Mouse (Mus musculus): ENCODE measurements at regions not wholly inside any gene's neighbourhood (a gene's known extent, or its start where the extent isn't known, plus 50 kb on each side); places are given as distances from the start of the nearest gene placed in this dataset.
"Not testable (repeated sequence)": the region's sequence is repeated elsewhere in the genome, so short reads cannot be mapped to it uniquely, and the experiment has no call there.

DNA sequence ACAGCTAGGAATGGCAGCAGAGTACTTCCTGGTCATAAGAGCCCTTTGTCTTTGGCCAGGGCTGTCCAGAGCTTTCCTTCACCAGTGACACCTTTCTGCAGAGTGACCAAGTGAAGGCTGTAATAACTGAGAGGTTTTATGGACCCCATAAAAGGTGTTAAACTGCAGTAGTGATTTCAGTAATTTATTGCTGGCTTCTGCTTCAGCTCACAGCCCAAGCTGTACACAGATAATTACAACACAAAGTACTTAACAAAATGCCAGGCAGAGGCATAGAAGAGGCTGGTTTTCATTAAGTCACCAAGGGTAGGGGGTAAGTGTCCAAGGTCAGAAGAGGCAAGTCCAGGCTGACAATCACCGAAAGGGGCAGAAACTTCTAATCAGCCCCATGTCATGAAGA lies 83.8 kb downstream of the Eif4e start:
- DNase-seq, result no peak

DNA sequence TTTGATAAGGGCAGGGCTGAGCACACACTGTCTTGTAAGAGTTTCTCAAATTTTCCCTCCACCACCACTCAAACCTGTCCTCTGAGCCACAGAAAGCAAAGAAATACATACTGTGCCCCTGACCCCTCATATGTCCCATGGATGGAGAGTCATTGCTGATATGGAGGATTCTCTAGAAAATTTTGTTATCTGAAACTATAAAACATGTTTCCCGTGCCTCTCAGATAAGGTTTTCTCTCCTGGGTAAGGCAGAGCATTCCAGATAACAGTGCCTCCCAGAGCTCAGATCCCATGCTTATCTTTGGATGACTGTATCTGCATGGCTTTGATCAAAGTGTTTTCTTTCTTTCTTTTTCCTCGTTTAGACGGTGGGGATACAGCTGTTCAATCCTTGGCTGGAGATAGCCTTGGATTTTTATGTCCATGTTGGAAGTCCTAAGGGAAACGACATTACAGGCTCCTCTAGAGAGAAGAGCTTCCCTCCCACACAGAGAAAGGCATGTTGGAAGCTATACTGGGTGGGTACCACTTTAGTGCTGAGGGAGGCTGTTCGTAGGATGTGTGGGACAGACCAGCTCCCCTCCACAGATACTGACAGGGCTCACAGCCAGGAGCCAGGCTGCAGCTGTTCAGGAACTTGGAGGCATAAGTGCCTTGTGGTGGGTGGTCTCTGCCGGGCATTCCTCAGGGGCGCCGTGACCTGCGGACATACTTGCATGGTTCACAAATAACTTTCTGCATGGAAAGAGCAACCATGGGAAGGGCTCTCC lies 87.1 kb downstream of the Eif4e start:
- no peak for DNase-seq

DNA sequence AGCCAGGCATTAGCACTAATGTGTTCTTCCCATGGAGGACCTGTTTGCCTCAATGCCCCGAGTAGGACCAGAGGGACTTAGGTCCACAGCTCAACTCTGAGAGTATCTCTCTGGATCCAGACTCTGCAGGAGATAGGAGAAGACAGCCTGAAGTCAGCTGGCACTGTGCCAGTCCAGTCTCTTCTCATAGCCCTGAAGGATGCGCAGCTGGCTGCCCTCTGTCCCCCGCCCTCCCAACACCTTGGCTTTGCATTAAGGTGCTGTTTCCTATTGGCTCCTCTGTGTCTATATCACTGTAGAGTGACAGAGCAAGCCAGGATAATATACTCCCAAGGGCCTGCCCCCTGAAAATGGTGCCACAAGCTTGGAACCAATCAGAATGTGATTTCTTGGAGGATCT lies 87.7 kb downstream of the Eif4e start:
- peak; percentile 13 for DNase-seq

DNA sequence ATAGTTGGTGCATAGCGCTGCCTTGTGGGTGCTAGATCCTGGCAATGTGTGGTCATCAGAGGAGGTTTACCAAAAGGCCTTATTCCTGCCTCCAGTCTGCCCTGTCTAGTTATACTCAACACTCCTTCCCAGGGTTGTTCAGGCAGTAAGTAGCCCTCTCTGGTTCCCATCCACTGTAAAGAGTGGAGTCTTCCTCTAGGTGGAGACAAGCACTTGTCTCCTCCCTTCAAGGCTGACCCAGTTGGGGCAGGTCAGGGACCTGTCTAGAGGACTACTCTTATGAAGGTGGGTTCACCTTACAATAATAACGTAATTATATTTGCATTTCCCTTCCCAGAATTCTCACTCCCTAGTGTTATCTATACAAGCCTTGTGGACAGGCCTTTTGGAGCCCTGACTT lies 88.9 kb downstream of the Eif4e start:
- no peak for DNase-seq

DNA sequence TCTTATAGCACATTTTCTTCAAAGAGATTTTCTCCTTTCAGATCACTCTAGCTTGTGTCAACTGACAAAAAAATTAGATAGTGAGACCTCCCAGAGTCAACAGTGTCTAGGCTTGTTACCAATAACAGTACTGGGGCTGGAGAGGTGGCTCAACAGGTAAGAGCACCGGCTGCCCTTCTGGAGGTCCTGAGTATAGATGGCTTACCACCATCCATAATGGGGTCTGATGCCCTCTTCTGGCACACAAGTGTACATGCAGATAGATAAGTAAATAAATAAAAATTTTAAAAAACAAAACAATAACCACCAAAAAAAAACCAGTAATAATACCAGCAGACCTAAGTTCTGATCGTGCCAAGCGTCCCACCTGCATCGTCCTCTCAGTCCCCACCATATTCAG lies 94.3 kb downstream of the Eif4e start:
- DNase-seq, result no peak

DNA sequence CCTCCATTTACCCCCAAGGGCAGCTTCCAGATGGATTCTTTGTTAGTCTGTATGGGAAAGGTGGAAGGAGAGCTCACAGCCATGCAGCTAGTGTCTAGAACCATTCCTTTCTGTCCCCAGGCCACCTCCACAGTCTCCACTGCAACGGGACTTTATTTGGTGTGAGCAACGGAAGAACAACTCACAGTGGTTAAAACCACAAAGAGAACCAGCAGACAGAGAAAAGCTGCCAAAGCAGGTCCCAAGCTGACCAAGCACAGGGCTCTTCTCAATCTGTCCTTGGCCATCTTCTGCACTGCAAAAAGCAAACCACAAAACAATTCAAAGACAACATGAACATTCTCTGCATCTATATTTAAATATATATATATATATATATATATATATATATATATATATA lies 98.1 kb downstream of the Eif4e start:
- DNase-seq, result no peak

DNA sequence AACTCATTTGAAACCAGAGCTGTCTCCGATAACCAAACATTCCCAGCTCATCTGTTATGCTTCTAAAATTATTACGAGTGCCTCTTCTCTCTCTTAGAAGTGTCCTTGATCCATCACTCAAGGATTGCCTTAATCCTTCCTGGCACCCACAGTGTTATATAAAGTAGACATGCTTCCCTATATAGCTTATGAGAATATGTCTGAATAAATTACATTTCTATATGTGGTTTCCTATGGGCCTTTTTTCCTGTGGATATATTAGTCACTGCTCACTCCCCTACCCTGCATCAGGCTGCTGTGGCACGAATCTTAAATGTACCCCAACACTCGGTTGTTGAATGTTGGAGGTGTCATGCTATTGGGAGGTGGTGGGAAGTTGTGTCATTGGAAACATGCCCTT lies 100.3 kb downstream of the Eif4e start:
- DNase-seq, result no peak

DNA sequence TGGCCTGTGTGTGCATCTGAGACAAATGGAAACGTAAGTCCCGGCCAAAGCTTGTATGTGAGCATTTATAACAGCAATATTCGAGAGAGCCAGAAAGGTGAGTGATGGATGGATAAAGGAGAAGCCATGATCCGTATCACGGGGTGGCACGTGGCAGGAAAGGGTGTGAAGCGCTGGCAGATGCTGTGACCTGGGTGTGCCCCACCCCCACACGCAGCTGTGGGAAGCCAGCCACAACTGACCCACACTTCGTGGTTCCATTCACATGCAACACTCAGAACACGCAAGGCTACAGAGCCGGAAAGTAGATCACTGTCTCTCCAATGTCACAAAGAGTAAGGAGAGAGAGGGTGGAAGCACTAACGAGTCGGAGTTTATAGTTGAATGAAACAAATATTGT lies 104.3 kb downstream of the Eif4e start:
- no peak for DNase-seq

DNA sequence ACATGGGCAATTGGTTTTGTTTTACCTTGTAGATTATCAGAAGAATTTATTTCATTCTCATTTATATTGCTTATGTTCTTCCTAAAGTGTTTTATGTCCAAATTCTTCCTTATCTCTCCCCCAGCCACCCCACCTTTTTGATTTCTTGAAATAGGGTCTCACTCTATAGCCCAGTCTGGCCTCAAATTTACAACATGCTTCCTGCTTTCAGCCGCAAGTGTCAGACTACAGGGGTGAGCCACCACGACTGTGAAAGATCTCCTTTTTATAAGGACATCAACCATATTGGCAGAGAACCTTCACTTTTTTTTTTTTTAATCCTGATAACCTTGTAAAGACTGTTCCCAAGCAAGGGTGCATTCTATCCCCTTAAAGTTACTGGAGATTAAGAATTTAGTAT lies 106.1 kb downstream of the Eif4e start:
- DNase-seq, result no peak

DNA sequence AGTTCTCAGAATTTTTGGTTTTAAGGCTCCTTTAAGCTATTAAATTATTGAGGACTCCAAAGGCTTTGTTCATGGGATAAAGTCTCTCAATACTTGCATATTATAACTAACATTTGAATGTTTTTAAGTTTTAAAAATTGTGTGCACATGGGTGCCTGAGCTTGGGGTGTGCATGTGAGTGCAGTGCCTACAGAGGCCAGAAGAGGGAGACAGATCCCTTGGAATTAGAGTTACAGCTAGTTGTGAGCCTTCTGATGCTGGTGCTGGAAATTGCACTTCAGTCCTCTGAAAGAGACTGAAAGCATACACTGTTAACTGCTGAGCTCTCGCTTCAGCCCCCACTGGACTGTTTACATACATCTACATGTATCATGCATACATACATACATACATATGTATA lies 100.0 kb upstream of the Tspan5 start:
- peak; percentile 24 for DNase-seq

DNA sequence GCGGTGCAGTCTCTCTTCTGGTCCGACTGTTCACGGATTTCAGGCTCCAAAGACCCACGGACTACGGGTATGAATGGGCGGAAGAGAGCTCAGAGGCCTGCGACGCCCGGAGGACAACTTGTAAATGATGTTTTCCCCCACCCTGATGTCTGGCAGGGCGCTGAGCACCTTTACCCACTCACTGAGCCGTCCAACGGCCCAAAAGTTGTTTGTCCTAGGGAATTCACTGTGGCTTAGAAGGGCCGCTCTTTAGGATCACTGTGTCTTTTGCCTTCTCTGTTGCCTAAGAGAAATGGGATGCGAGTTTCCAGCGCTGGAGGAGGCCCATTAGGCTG lies 98.1 kb upstream of the Tspan5 start:
- DNase-seq, result no peak

DNA sequence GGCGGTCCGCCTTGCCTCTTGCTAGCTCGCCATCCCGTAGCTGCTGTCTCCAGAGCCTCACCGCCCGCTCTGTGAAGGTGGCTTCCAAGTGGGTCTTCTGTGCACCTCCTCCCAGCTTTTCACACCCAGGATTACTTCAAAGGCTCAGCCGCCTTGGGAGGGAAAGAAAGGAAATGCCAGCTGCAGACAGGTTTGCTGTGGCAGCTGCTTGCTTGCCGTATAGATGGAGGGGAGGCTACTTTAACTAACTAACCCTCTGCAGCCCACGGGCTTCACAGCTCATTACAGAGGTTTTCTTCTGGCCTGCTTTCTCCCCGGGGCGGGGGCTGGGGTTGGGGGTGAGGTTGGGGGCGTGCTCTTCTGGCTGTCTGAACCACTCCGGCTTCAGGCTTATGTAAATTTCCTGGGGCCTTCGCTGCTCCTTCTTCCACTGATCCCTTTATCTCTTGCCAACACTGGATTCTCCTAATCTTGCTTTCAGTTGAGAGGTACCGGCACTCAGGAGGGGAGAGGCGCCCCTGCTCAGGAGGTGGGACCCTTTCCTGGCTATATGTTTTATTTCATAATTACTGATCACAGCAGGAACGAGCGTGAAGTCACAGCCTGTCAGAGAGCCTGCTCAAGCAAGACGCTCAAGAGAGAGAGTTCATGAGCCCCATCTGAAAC lies 97.6 kb upstream of the Tspan5 start:
- peak; percentile 21 for DNase-seq

DNA sequence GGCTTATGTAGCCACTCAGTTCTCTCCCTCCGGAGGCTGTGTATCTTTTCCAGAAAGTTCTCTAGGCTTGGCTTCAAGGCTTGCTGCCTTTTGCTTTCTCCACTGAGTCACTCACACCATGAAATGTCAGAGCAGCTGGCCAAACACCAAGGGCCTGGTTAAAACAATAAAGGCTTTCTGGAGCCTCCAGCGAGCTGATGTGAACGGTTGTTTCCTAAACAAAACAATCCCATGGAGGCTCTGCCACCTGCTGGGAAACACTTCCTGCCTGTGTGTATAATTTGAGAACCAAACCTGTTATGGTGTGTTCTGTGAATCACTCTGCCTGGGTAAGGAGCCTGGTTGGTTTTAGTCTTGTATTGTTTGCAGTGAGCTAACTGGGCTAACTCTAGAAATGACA lies 96.7 kb upstream of the Tspan5 start:
- DNase-seq, result peak; percentile 54

DNA sequence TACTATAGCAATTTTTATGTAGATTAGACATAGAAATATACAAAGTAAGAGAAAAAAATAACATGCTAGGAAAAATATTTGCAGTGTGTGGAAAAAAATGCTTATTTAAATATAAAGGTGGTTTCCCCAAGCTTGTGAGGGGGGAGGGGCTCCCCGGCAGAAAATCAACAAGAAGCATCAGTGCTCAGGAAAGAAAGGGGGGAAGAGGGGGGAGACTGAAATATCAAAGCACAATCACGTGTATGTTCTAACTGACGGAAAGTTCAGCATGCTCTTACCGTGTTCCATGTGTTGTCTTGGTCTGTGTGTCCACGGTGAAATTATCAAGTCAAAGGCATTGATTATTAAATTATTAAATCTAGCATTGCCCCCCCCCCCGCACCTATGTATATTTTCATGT lies 92.3 kb upstream of the Tspan5 start:
- DNase-seq, result no peak

DNA sequence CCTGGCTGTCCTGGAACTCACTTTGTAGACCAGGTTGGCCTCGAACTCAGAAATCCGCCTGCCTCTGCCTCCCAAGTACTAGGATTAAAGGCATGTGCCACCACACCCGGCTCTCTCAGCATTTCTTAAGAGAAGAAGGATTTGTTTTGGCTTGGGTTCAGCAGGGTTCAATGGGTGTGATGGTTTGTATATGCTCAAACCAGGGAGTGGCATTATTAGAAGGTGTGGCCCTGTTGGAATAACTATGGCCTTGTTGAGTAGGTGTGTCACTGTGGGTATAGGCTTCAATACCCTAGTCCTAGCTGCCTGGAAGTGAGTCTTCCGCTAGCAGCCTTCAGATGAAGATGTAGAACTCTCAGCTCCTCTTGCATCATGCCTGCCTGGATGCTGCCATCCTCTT lies 91.3 kb upstream of the Tspan5 start:
- not testable (repeated sequence) for DNase-seq

DNA sequence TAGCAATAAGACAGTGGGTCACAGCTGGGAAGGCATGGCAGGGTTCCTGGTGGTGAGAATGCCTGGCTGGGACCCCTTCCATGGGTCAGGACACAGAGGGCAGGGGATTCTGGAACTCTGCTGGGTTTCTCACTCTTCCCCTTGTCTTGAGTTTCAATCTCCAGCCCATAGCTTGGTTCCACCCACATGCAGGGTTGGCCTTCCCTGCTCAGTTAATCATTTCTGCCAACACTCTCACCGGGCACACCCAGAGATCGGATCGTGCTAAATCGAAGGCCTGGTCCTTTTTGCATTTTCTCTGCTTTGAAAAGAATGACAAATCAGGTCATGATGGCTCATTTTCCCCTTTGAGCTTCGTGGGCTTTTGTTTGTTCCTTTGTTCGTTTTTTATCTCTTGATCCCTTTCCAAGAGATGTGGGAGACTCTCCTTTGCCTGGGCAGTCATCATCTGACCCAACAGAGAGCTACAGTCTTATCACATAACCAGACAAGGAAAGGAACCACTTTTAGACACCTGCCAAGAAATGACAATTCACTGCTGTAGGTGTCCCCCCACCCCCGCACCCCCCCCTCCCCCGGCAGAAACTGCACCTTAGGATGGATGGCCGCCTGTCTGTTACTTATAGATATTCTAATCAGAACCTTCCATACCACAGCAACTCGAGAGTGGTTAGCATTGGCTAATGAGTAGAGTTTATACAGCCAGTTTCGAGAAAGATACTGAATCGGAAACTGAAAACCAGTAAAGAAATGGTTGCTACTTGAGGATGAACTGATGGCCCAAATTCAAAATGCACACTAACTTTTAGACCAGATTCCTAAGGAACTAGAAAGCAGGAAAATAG lies 90.4 kb upstream of the Tspan5 start:
- DNase-seq, result no peak

DNA sequence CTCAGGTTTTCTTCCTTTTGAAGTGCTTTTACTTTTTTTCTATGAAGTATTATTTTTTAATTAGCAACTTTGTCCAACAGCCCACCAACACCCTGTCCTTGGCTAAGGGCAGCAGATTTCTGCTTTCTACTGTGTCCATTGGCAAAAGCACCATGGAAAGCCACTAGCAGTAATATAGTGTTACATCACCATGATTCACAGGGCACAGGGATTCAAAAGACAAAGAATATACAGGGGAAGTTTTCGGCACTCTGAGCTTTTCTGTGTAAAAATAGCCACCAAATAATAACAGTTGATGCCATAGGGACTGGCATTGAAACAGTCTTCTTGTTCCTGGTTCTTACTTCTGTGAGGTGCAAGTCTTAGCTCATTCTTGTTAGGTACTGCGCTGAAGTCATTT lies 89.8 kb upstream of the Tspan5 start:
- DNase-seq, result no peak

DNA sequence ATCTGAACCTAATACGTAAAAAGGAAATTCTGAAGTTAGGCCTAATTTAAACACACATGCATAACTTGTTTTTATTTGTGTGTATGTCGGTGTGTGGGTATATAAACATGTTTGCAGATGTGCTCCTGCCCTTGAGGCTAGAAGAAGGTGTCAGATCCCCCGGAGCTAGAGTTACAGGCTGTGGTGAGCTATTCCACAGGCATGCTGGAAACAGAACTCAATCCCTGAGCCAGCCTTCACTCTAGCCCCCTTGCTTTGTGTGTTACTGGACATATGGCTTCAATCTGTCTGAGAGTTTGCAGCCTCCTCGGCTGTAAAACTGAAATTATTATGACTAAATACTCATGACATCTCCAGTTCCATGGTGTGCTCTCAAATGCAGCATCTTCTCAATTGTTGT lies 89.3 kb upstream of the Tspan5 start:
- no peak for DNase-seq

DNA sequence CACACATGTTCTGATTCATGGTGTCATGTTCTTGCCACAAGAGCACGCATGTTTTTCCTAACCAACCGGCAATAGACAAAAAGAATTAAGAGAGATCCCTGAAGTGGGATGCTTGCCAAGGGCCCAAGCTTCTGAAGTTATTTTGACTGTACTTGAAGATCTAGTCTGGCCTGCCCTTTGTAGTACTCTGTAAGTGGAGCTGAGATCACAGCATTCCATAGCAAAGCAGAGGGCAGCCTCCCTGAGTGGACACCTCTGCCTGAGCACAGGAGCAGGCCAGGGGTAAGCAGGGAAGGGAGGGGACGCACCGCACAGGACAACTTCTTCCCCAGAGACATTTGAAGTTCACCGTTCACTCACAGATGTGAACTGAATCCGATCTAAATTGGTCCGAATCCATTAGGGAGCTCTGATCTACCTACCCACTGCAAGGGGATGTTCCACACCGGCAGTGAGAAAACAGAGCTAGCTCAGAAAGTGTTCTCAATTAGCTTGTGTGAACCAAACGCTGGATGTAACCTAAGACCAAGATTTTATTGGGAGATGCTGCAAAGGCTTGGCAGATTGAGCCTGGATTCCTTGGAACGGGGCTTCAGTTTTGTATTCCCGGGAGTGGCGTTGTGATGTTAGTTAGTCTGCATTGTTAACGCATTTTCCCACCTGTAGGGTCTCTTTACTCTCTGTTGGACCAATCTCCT lies 88.3 kb upstream of the Tspan5 start:
- no peak for DNase-seq

DNA sequence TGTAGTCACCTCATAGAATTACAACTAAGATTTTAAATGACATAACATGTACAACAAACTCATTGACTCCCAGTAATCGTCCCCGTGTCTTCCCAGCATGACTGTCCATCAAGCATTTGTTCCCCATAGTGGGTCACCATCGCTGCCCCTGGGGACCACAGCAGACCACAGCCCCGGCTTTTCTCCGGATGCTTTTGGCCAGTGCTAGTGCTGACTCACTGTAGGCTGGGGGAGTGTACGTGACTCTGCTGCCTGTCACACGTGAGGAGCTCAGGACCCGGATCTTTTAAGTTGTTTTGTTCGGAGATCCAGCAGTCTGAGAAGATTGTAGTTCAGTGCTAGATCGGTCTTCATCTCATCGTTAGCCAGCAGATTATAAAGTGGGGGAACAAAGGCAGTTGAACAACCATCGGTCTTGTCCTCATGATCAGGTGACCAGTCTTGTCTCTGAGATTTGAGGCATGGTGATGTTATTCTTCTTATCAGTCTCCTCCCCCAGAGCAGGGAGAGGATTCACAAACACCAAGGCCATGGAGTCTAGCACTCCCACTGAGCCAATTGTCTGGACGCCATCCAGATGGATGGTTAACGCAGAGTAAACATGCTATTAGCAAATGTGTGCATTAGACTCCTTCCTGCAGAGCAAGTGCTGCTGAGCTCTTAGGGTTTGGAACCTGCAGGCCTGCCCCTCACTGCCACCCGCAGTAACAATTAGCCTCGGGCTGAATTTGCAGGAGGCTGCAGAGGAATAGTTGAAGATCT lies 87.2 kb upstream of the Tspan5 start:
- DNase-seq, result no peak

DNA sequence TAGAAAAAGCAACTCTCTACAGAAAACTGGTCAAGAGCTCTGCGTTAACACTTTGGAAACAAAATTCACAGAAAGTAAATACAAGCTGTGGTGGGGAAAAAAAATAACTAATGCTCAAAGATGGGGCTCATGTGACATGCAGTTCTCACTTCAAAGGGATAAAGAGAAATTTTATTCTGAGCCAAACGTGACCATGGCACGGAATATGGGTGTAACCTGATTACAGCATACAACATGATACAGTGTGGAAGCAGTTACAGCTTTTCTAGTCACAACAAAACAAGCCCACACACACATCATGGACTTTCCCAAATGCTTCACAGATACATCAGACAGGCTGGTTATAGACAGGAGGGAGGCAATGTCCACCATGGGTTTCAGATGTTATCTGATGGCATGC lies 86.5 kb upstream of the Tspan5 start:
- DNase-seq, result no peak

DNA sequence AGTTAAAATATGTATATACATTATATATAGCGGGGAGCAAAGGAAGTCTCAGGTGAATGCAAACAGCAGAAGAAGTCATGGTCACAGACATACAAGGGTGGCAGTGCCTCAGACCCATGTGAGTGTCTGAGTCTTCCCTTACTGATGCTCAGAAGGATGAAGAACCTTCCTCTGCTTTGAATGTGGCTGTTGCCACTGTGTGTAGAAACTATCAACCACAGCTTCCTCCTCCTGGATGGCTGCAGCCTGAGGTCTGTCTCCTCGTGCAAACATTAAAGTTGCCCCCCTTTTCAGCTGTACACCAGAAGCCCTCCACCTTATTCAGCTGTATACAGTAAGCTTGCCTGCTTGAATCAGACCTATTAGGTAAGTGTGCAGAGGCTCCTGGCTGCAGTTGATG lies 79.4 kb upstream of the Tspan5 start:
- DNase-seq, result no peak

Data from heart, postnatal 4 days (tissue).